Mouse (Mus musculus) neural tube, embryonic 14.5 days (tissue): ENCODE results near the gene Vezf1. TPM values are rescaled to one million over a fixed set of nuclear protein-coding genes. Genes with fewer than 3 reads are reported as not detected.

ENCODE experiments used
- ATAC-seq: fragments of 200-750 bp; cut with Nextera tagmentation; 2 replicates; pipeline ENCODE4 v1.8.0; 2017; ENCODE audit warnings: low read depth, mild to moderate bottlenecking, moderate TSS enrichment, moderate library complexity
- H3K27ac ChIP-seq: fragments of 300-500 bp; sonication (generic); 2 replicates; pipeline ENCODE4 v1.5.1; 2014; ENCODE audit warnings: low read depth, mild to moderate bottlenecking, control low read depth, low read length, moderate library complexity, mixed read lengths
- H3K27me3 ChIP-seq: fragments of 300-500 bp; sonication (generic); 2 replicates; pipeline ENCODE4 v1.6.1; 2014; ENCODE audit warnings: low read length; ENCODE audit not compliant: control insufficient read depth, insufficient read depth
- H3K36me3 ChIP-seq: fragments of 300-500 bp; sonication (generic); 2 replicates; pipeline ENCODE4 v1.6.1; 2014; ENCODE audit warnings: low read length, mixed read lengths; ENCODE audit not compliant: control insufficient read depth, insufficient read depth
- H3K4me1 ChIP-seq: fragments of 300-500 bp; sonication (generic); 2 replicates; pipeline ENCODE4 v1.6.1; 2014; ENCODE audit warnings: low read length; ENCODE audit not compliant: control insufficient read depth, insufficient read depth
- H3K4me2 ChIP-seq: fragments of 300-500 bp; sonication (generic); 2 replicates; pipeline ENCODE4 v1.6.1; 2014; ENCODE audit warnings: mild to moderate bottlenecking, low read depth, low read length, control low read depth
- H3K4me3 ChIP-seq: fragments of 300-500 bp; sonication (generic); 2 replicates; pipeline ENCODE4 v1.5.1; 2014; ENCODE audit warnings: low read depth, low read length, control low read depth, mixed read lengths
- H3K9ac ChIP-seq: fragments of 300-500 bp; sonication (generic); replicated peaks from 2 replicates; pipeline ENCODE4 v1.6.1; 2014; ENCODE audit warnings: low read depth, mild to moderate bottlenecking, control low read depth, low read length, mixed read lengths
- H3K9me3 ChIP-seq: fragments of 300-500 bp; sonication (generic); 2 replicates; pipeline ENCODE4 v1.6.1; 2016; ENCODE audit warnings: low read length; ENCODE audit not compliant: control insufficient read depth
- WGBS: fragments of 180-500 bp; shearing (Covaris S2); extraction: QIAGEN DNeasy Blood & Tissue Kit; methylation state at CpG from one replicate; pipeline ENCODE4 v1.1.7; 2014; 5-methylcytosine and 5-hydroxymethylcytosine counted together
- polyA plus RNA-seq: library from polyadenylated mRNA; unstranded; fragments of >200 nt; fragmentation: Nextera tagmentation; extraction: Ambion mirVana; gene quantifications from 2 replicates; pipeline ENCODE4 v1.2.1, GENCODE M21; 2014

Gene Vezf1
- polyA plus RNA-seq, 1 experiment from 2014 or later = 50.2 TPM

- no peak for ATAC-seq
- H3K27me3 ChIP-seq = no peaks in the 10 kb centered on the region
- no peak overlapping the region for H3K27ac ChIP-seq
- no peak overlapping the region for H3K4me3 ChIP-seq
- 72% methylated on average over 5 of the region's 5 CpGs for WGBS
- peaks cover 26% of the 10 kb centered on the region for H3K4me1 ChIP-seq
- H3K36me3 ChIP-seq = no peaks in the 10 kb centered on the region
- H3K9ac ChIP-seq = no peak overlapping the region
- no peak overlapping the region for H3K4me2 ChIP-seq
- no peaks in the 10 kb centered on the region for H3K9me3 ChIP-seq
Observed at GRCm38 (mm10) chr11:88123021-88123420, 54.9 kb downstream of the Vezf1 start.

GRCm38 (mm10) chr11:88123731-88124130, 55.7 kb downstream of the Vezf1 start:
- Histone ChIP-seq H3K27ac (no peak overlapping the region), H3K9ac (no peak overlapping the region), H3K9me3 (no peaks in the 10 kb centered on the region), H3K36me3 (no peaks in the 10 kb centered on the region), H3K4me2 (no peak overlapping the region), H3K4me1 (peaks cover 19% of the 10 kb centered on the region), H3K27me3 (no peaks in the 10 kb centered on the region), H3K4me3 (no peak overlapping the region)
- ATAC-seq = no peak
- 47% methylated on average over 6 of the region's 6 CpGs for WGBS

GRCm38 (mm10) chr11:88125483-88125882, 57.4 kb downstream of the Vezf1 start:
- Histone ChIP-seq H3K4me2 (no peak overlapping the region), H3K27me3 (no peaks in the 10 kb centered on the region), H3K4me3 (no peak overlapping the region), H3K27ac (peak overlapping the region; percentile 67), H3K9me3 (no peaks in the 10 kb centered on the region), H3K36me3 (no peaks in the 10 kb centered on the region), H3K4me1 (peaks cover 9% of the 10 kb centered on the region; the same call in 1 of the 2 replicates), H3K9ac (no peak overlapping the region)
- ATAC-seq = no peak
- WGBS = 63% methylated on average over 7 of the region's 7 CpGs

- no peak overlapping the region for H3K9ac ChIP-seq
Observed at GRCm38 (mm10) chr11:88126306-88126793, 58.3 kb downstream of the Vezf1 start.

GRCm38 (mm10) chr11:88128461-88128860, 60.4 kb downstream of the Vezf1 start:
- peaks cover 7% of the 10 kb centered on the region; the same call in 1 of the 2 replicates for H3K4me1 ChIP-seq
- no peaks in the 10 kb centered on the region for H3K27me3 ChIP-seq
- no peaks in the 10 kb centered on the region for H3K36me3 ChIP-seq
- H3K27ac ChIP-seq = no peak overlapping the region
- WGBS = 92% methylated on average over 9 of the region's 9 CpGs
- no peak overlapping the region for H3K9ac ChIP-seq
- H3K9me3 ChIP-seq = no peaks in the 10 kb centered on the region
- ATAC-seq = no peak
- no peak overlapping the region for H3K4me3 ChIP-seq
- H3K4me2 ChIP-seq = no peak overlapping the region

More at GRCm38 (mm10) chr11:88126306-88126793, 58.3 kb downstream of the Vezf1 start:
- no peak overlapping the region for H3K4me3 ChIP-seq
- peak; percentile 56 for ATAC-seq
- H3K36me3 ChIP-seq = no peaks in the 10 kb centered on the region
- no peak overlapping the region for H3K4me2 ChIP-seq
- peaks cover 9% of the 10 kb centered on the region; the same call in 1 of the 2 replicates for H3K4me1 ChIP-seq
- 19% methylated on average over 5 of the region's 5 CpGs for WGBS
- no peaks in the 10 kb centered on the region for H3K9me3 ChIP-seq
- H3K27ac ChIP-seq = peak overlapping the region; percentile 67
- no peaks in the 10 kb centered on the region for H3K27me3 ChIP-seq

GRCm38 (mm10) chr11:88129281-88129680, 61.2 kb downstream of the Vezf1 start:
- ATAC-seq = no peak
- Histone ChIP-seq H3K27me3 (no peaks in the 10 kb centered on the region), H3K4me2 (no peak overlapping the region), H3K36me3 (no peaks in the 10 kb centered on the region), H3K9me3 (no peaks in the 10 kb centered on the region), H3K9ac (no peak overlapping the region), H3K27ac (no peak overlapping the region), H3K4me3 (no peak overlapping the region), H3K4me1 (peaks cover 7% of the 10 kb centered on the region; the same call in 1 of the 2 replicates)
- WGBS = 78% methylated on average over 3 of the region's 3 CpGs

GRCm38 (mm10) chr11:88129935-88130334, 61.9 kb downstream of the Vezf1 start:
- Histone ChIP-seq H3K36me3 (no peaks in the 10 kb centered on the region), H3K4me2 (no peak overlapping the region), H3K27me3 (no peaks in the 10 kb centered on the region), H3K27ac (no peak overlapping the region), H3K4me1 (peaks cover 9% of the 10 kb centered on the region; the same call in 1 of the 2 replicates), H3K9me3 (no peaks in the 10 kb centered on the region), H3K9ac (no peak overlapping the region), H3K4me3 (no peak overlapping the region)
- WGBS = 97% methylated on average over 10 of the region's 10 CpGs
- ATAC-seq = no peak

- no peaks in the 10 kb centered on the region for H3K9me3 ChIP-seq
- WGBS = 73% methylated on average over 8 of the region's 8 CpGs
- H3K4me3 ChIP-seq = no peak overlapping the region
- H3K36me3 ChIP-seq = no peaks in the 10 kb centered on the region
- H3K9ac ChIP-seq = no peak overlapping the region
- H3K4me2 ChIP-seq = no peak overlapping the region
- no peak for ATAC-seq
- H3K27me3 ChIP-seq = no peaks in the 10 kb centered on the region
- no peak overlapping the region for H3K27ac ChIP-seq
- H3K4me1 ChIP-seq = 0 out of 2 replicates have a peak, but pooled peaks cover 2% of the 10 kb centered on the region
Observed at GRCm38 (mm10) chr11:88131847-88132246, 63.8 kb downstream of the Vezf1 start.
